Mouse (Mus musculus) lung, adult 2 months (tissue): ENCODE measurements around the gene Marveld3.

ENCODE experiments used
- CTCF ChIP-seq: fragments of 200-500 bp; IDR thresholded peaks from 2 replicates; pipeline ENCODE4 v1.5.1; 2011; ENCODE audit warnings: mild to moderate bottlenecking, low read length, control low read depth; ENCODE audit not compliant: insufficient read depth
- POLR2A ChIP-seq: fragments of 200-500 bp; IDR thresholded peaks from 2 replicates; pipeline ENCODE4 v1.6.1; 2011; ENCODE audit warnings: low read depth, mild to moderate bottlenecking, control low read depth, low read length, borderline replicate concordance; ENCODE audit errors: extremely low read depth

GRCm38 (mm10) chr8:110010868-110011267, 48.9 kb upstream of the Marveld3 start:
- no peak for TF ChIP-seq POLR2A
- TF ChIP-seq CTCF = peak; percentile 70
